Mouse (Mus musculus) neural tube, embryonic 11.5 days (tissue): Measurements from ENCODE around the gene Tdgf1. TPM values are rescaled to one million over a fixed set of nuclear protein-coding genes. Genes with fewer than 3 reads are reported as not detected.

Experiments
- ATAC-seq: fragments of 200-750 bp; cut with Nextera tagmentation; 2 replicates; pipeline ENCODE4 v1.8.0; 2017; ENCODE audit warnings: moderate number of reproducible peaks, mild to moderate bottlenecking, moderate TSS enrichment, moderate library complexity; ENCODE audit not compliant: insufficient read depth, low FRiP score, low TSS enrichment
- DNase-seq: peaks from one replicate; pipeline ENCODE4 v3.0.0-alpha.2; 2015; ENCODE audit warnings: low spot score
- H3K27ac ChIP-seq: fragments of 300-500 bp; sonication (generic); 2 replicates; pipeline ENCODE4 v1.5.1; 2014; ENCODE audit warnings: low read depth, mild to moderate bottlenecking, low read length
- H3K27me3 ChIP-seq: fragments of 300-500 bp; sonication (generic); 2 replicates; pipeline ENCODE4 v1.6.1; 2014; ENCODE audit warnings: mild to moderate bottlenecking, low read length, mixed read lengths; ENCODE audit not compliant: control insufficient read depth, insufficient read depth
- H3K36me3 ChIP-seq: fragments of 300-500 bp; sonication (generic); 2 replicates; pipeline ENCODE4 v1.6.1; 2014; ENCODE audit warnings: mild to moderate bottlenecking, low read length, moderate library complexity, mixed read lengths; ENCODE audit not compliant: control insufficient read depth, insufficient read depth
- H3K4me1 ChIP-seq: fragments of 300-500 bp; sonication (generic); 2 replicates; pipeline ENCODE4 v1.6.1; 2014; ENCODE audit warnings: low read length, mixed read lengths; ENCODE audit not compliant: control insufficient read depth, insufficient read depth
- H3K4me2 ChIP-seq: fragments of 300-500 bp; sonication (generic); 2 replicates; pipeline ENCODE4 v1.6.1; 2014; ENCODE audit warnings: low read depth, mild to moderate bottlenecking, moderate library complexity
- H3K4me3 ChIP-seq: fragments of 300-500 bp; sonication (generic); 2 replicates; pipeline ENCODE4 v1.5.1; 2014; ENCODE audit warnings: low read depth, low read length
- H3K9ac ChIP-seq: fragments of 300-500 bp; sonication (generic); 2 replicates; pipeline ENCODE4 v1.6.1; 2014; ENCODE audit warnings: mild to moderate bottlenecking, low read length
- H3K9me3 ChIP-seq: fragments of 300-500 bp; sonication (generic); 2 replicates; pipeline ENCODE4 v1.6.1; 2016; ENCODE audit warnings: low read length; ENCODE audit not compliant: control insufficient read depth
- WGBS: fragments of 180-500 bp; shearing (Covaris S2); extraction: QIAGEN DNeasy Blood & Tissue Kit; methylation state at CpG from one replicate; pipeline ENCODE4 v1.1.7; 2014; 5-methylcytosine and 5-hydroxymethylcytosine counted together
- polyA plus RNA-seq: library from polyadenylated mRNA; unstranded; fragments of >200 nt; fragmentation: Nextera tagmentation; extraction: Ambion mirVana; gene quantifications from 2 replicates; pipeline ENCODE4 v1.2.1, GENCODE M21; 2014

Tdgf1 gene
- polyA plus RNA-seq, 1 experiment from 2014 or later = not detected

DNA sequence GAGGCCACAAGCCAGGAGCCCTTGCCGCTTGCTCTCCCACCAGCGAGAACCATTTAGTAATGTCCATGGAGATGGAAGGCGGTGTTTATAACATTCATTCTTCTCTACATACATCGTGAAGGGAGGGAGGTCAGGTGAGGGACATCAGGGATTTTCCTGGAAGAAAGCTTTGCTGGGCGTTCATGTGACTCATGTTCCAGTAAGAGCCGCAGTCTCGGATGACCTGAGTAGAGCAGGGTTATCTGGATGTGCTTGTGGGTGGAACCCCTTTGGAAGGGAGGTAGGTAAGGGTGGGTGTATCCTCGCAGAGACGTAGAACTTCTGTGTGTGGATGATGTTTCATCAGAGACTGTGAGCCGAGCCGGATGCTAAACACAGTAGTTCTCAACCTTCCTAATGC is 5.4 kb upstream of the Tdgf1 start, which contains the start of gene Lrrc2:
Lrrc2 (plus strand) TSS at position 149 of the 400 bp plus-strand sequence.
- H3K27me3 ChIP-seq = peaks cover 15% of the 10 kb centered on the region
- WGBS = 89% methylated on average over 11 of the region's 11 CpGs
- ATAC-seq (no peak), DNase-seq (no peak)
- H3K9me3 ChIP-seq = no peaks in the 10 kb centered on the region
- peaks cover 2% of the 10 kb centered on the region; the same call in 1 of the 2 replicates for H3K4me1 ChIP-seq
- no peaks in the 10 kb centered on the region for H3K36me3 ChIP-seq
- H3K4me2 ChIP-seq = no peak within 1 kb of the TSS
- H3K4me3 ChIP-seq = no peak within 1 kb of the TSS
- H3K9ac ChIP-seq = no peak within 1 kb of the TSS
- H3K27ac ChIP-seq = no peak within 1 kb of the TSS

DNA sequence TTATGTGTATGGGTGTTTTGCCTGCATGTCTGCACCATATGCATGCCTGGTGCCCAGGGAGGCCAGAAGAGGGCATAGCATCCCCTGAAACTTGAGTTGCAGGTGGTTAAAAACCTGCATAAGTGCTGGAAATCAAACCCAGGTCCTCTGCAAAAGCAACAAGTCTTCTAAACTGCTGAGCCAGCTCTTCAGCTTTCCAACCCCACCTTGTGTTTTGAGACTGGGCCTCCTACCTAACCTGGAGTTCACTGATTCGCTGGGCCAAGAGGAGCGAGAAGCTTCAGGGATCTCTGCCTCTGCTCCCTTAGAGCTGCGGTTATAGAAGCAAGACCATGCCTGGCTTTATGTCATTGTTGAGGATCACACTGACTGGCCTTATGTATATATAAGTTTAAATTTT is 4.2 kb upstream of the Tdgf1 start:
- Histone ChIP-seq H3K4me1 (peaks cover 2% of the 10 kb centered on the region; the same call in 1 of the 2 replicates), H3K27ac (no peak overlapping the region), H3K9ac (no peak overlapping the region), H3K36me3 (no peaks in the 10 kb centered on the region), H3K4me3 (no peak overlapping the region), H3K27me3 (peaks cover 26% of the 10 kb centered on the region), H3K9me3 (no peaks in the 10 kb centered on the region), H3K4me2 (no peak overlapping the region)
- no peak for DNase-seq
- 90% methylated on average over 3 of the region's 3 CpGs for WGBS
- ATAC-seq = no peak

- Histone ChIP-seq H3K4me1 (peaks cover 2% of the 10 kb centered on the region; the same call in 1 of the 2 replicates), H3K4me2 (no peak overlapping the region), H3K4me3 (no peak overlapping the region), H3K9me3 (no peaks in the 10 kb centered on the region), H3K27ac (no peak overlapping the region), H3K36me3 (no peaks in the 10 kb centered on the region), H3K9ac (no peak overlapping the region), H3K27me3 (peaks cover 34% of the 10 kb centered on the region)
- DNase-seq (no peak), ATAC-seq (no peak)
- 57% methylated on average over 8 of the region's 8 CpGs for WGBS
These were observed 2.9 kb upstream of the Tdgf1 start for GRCm38 (mm10) chr9:110948813-110949310.

DNA sequence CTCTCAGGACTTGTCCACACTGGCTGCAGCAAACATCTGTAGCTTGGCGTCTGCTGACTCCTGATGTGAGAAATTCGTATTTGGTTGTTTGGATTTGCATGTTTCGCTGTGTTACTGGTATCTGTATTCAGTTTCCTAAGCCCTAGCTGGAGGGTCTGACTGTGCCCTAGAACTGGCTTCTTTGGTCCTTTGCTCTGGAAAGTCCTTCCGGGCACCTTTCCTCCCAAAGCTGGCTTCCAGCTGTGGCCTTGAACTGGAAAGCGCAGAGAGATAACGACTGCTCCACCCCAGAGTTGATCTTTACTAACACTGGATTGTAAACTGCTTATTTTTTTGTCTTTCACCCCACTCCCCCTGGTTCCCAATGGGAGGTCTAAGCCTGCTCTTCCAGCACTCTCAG is 1.9 kb upstream of the Tdgf1 start:
- Histone ChIP-seq H3K36me3 (no peaks in the 10 kb centered on the region), H3K4me1 (no peaks in the 10 kb centered on the region; the same call in 1 of the 2 replicates), H3K4me3 (no peak overlapping the region), H3K27ac (no peak overlapping the region), H3K9ac (no peak overlapping the region), H3K4me2 (no peak overlapping the region), H3K9me3 (no peaks in the 10 kb centered on the region), H3K27me3 (peaks cover 34% of the 10 kb centered on the region)
- ATAC-seq = no peak
- 17% methylated on average over 6 of the region's 6 CpGs for WGBS
- DNase-seq = no peak

GRCm38 (mm10) chr9:110947261-110947661 is 1.3 kb upstream of the Tdgf1 start:
- 3% methylated on average over 6 of the region's 6 CpGs for WGBS
- peak overlapping the region; percentile 16; the same call in 1 of the 2 replicates for H3K4me2 ChIP-seq
- no peak overlapping the region for H3K27ac ChIP-seq
- ATAC-seq (no peak), DNase-seq (peak; percentile 20)
- no peaks in the 10 kb centered on the region for H3K36me3 ChIP-seq
- no peak overlapping the region for H3K4me3 ChIP-seq
- no peaks in the 10 kb centered on the region; the same call in 1 of the 2 replicates for H3K4me1 ChIP-seq
- H3K9me3 ChIP-seq = no peaks in the 10 kb centered on the region
- peaks cover 33% of the 10 kb centered on the region for H3K27me3 ChIP-seq
- no peak overlapping the region for H3K9ac ChIP-seq

DNA sequence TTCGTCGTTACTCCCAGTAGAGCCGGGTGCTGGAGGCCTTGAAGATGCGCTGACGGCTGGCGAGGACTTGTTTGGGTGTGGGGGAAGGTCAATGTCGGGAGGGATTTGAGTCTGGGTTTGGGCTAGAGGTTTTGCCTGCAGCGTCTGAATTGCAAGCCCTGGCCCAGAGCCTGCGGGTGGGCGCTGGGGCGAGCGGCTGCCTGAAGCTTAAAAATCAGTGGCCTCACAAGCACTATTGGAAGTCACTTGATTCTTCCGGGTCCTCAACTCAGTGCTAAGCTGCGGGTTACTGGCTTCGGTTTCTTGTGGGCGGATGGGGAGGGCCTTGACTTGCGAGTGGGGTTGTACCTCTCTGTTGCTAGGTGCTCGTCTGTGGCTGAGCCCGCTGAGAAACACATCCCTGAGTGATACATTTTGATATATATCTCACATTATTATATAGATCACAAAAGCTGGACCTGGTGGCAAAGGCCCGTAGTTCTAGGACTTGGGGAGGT is 638 bp upstream of the Tdgf1 start:
- no peak overlapping the region for H3K27ac ChIP-seq
- H3K4me1 ChIP-seq = no peaks in the 10 kb centered on the region; the same call in 1 of the 2 replicates
- H3K36me3 ChIP-seq = no peaks in the 10 kb centered on the region
- no peaks in the 10 kb centered on the region for H3K9me3 ChIP-seq
- no peak overlapping the region; the same call in 1 of the 2 replicates for H3K9ac ChIP-seq
- no peak for ATAC-seq
- DNase-seq = peak; percentile 43
- peaks cover 31% of the 10 kb centered on the region for H3K27me3 ChIP-seq
- H3K4me3 ChIP-seq = no peak overlapping the region
- peak overlapping the region; percentile 10; the same call in 1 of the 2 replicates for H3K4me2 ChIP-seq
- 5% methylated on average over 20 of the region's 20 CpGs for WGBS

GRCm38 (mm10) chr9:110945343-110945742 is 615 bp downstream of the Tdgf1 start:
- H3K4me2 ChIP-seq = no peak overlapping the region
- peaks cover 31% of the 10 kb centered on the region for H3K27me3 ChIP-seq
- no peak overlapping the region for H3K9ac ChIP-seq
- no peak overlapping the region for H3K27ac ChIP-seq
- no peak for DNase-seq
- no peaks in the 10 kb centered on the region; the same call in 1 of the 2 replicates for H3K4me1 ChIP-seq
- 5% methylated on average over 18 of the region's 18 CpGs for WGBS
- H3K9me3 ChIP-seq = no peaks in the 10 kb centered on the region
- no peak for ATAC-seq
- no peaks in the 10 kb centered on the region for H3K36me3 ChIP-seq
- no peak overlapping the region for H3K4me3 ChIP-seq

DNA sequence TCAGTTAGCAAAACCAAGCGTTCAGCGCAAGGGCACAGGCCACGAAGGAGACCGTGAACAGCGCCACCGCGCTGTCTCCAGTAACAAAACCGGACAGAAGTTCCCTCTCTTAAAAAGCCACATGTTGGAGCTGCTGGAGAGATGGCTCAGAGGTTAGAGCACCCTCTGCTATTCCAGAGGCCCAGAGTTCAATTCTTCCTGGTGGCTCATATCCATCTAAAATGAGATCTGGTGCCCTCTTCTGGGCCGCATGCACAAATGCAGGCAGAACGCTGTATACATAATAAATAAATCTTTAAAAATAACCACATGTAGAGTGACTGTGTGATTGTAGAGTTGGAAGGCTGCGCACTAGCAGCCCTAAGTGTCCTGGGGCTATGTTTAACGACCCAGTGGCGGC is 1.7 kb downstream of the Tdgf1 start:
- Histone ChIP-seq H3K4me3 (no peak overlapping the region), H3K27ac (no peak overlapping the region), H3K36me3 (no peaks in the 10 kb centered on the region), H3K9me3 (no peaks in the 10 kb centered on the region), H3K4me1 (no peaks in the 10 kb centered on the region; the same call in 1 of the 2 replicates), H3K9ac (no peak overlapping the region), H3K27me3 (peaks cover 31% of the 10 kb centered on the region), H3K4me2 (no peak overlapping the region)
- 28% methylated on average over 13 of the region's 13 CpGs for WGBS
- ATAC-seq (no peak), DNase-seq (no peak)
